14 mouse cellular contexts compared by ENCODE assay signal in genomic region chr7:97018005-97018404, GRCm38 (mm10).
DNase-seq lines count a peak whose midpoint lies in the region; ATAC-seq lines count a peak whose summit lies in the region.
"Had no signal": no experiment of that assay in that cellular context is flagged by ENCODE, and none has a peak within 500 bp of the region (broad histone marks: within the 10 kb centered on the region; RNA-seq: fewer than 3 reads in every experiment).

No protein-coding gene starts in this region.

- 0 out of 2 replicates have a peak, but pooled peaks cover 3% of the 10 kb centered on the region for H3K9me3 ChIP-seq in neural tube, embryonic 15.5 days (replicated peaks)
- H3K9me3 ChIP-seq: embryonic facial prominence, embryonic 13.5 days; lung, embryonic 15.5 days had no signal

- no peak overlapping the region for H3K4me2 ChIP-seq in neural tube, embryonic 15.5 days
- H3K4me2 ChIP-seq: embryonic facial prominence, embryonic 13.5 days; hindbrain, embryonic 14.5 days; lung, embryonic 15.5 days; neural tube, embryonic 12.5 days had no signal

- no peaks in the 10 kb centered on the region for H3K4me1 ChIP-seq in brown adipose tissue, adult 24 weeks (ENCODE audit: control insufficient read depth, insufficient read depth, insufficient read length, low read length)
- no peaks in the 10 kb centered on the region for H3K4me1 ChIP-seq in neural tube, embryonic 15.5 days
- H3K4me1 ChIP-seq: embryonic facial prominence, embryonic 13.5 days; neural tube, embryonic 12.5 days had no signal

- no peak overlapping the region for H3K4me3 ChIP-seq in brown adipose tissue, adult 24 weeks (ENCODE audit: insufficient read depth, low read depth, low read length)
- H3K4me3 ChIP-seq in neural tube, embryonic 15.5 days (replicated peaks): no peak overlapping the region
- H3K4me3 ChIP-seq: embryonic facial prominence, embryonic 13.5 days; lung, embryonic 15.5 days; neural tube, embryonic 12.5 days had no signal

- peak; percentile 4 for DNase-seq in kidney, postnatal 14 days
- no peak for DNase-seq in kidney, adult 11 months
- peak; percentile 26 to 37 for DNase-seq in heart, postnatal 10 days
- DNase-seq in monocyte, adult 2 months (ENCODE audit: low read depth in 1 of 2, low spot score in 2 of 2): peak; percentile 12 to 22
- no peak for DNase-seq in layer of hippocampus, postnatal 36 days
- DNase-seq: cerebellum, adult 8-10 months; thymus, postnatal 36 days had no signal

- H3K9ac ChIP-seq in neural tube, embryonic 15.5 days (replicated peaks): no peak overlapping the region
- H3K9ac ChIP-seq: embryonic facial prominence, embryonic 13.5 days; hindbrain, embryonic 14.5 days; lung, embryonic 15.5 days; neural tube, embryonic 12.5 days had no signal

- no peaks in the 10 kb centered on the region for H3K27me3 ChIP-seq in neural tube, embryonic 15.5 days (replicated peaks)
- H3K27me3 ChIP-seq: embryonic facial prominence, embryonic 13.5 days; lung, embryonic 15.5 days; neural tube, embryonic 12.5 days had no signal

- 76% methylated on average over 4 of the region's 4 CpGs for WGBS in neural tube, embryonic 15.5 days

- no peak for ATAC-seq in neural tube, embryonic 15.5 days (ENCODE audit: low FRiP score)
- ATAC-seq in cerebellum, adult (ENCODE audit: insufficient number of reproducible peaks, low FRiP score, low TSS enrichment): no peak

- peak overlapping the region; percentile 41 for H3K27ac ChIP-seq in brown adipose tissue, adult 24 weeks (replicated peaks; ENCODE audit: low read depth, low read length)
- H3K27ac ChIP-seq in neural tube, embryonic 15.5 days (replicated peaks): no peak overlapping the region
- H3K27ac ChIP-seq: embryonic facial prominence, embryonic 13.5 days; neural tube, embryonic 12.5 days had no signal

- no peaks in the 10 kb centered on the region for H3K36me3 ChIP-seq in neural tube, embryonic 15.5 days
- H3K36me3 ChIP-seq: embryonic facial prominence, embryonic 13.5 days; lung, embryonic 15.5 days; neural tube, embryonic 12.5 days had no signal

- intact Hi-C loops in heart, postnatal 10 days (cut with DNase I): no loop called here

Comparison
In these comparisons a context has a peak if more than half of its experiments do, and no peak if none do; other contexts are left out.
1. DNase-seq: peak in kidney, postnatal 14 days (single experiment), heart, postnatal 10 days (2 of 2) and monocyte, adult 2 months (2 of 2); none in kidney, adult 11 months (single experiment) and layer of hippocampus, postnatal 36 days (0 of 2).